Mouse (Mus musculus): ENCODE results near the gene Dnlz.

Gene Dnlz

DNA sequence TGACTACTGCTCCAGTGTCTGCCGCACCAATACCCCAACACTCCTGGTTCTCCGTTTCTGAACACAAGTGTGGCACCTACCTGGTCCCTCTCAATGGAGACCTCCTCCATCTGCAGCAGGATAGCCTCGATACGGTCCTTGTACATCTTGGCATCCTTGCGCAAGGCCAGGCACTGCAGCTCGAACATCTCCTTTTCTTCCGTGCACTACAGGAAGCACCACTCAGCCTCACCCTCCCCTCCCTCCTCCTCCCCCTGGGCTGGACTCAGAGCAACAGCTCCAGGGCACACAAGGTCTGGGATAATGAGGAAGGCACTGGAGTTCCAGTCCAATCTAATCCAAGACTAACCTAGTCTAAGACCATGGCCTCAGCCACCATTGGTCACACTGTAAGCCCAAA is 4.8 kb upstream of the Dnlz start:
- DNase-seq, result no peak

DNA sequence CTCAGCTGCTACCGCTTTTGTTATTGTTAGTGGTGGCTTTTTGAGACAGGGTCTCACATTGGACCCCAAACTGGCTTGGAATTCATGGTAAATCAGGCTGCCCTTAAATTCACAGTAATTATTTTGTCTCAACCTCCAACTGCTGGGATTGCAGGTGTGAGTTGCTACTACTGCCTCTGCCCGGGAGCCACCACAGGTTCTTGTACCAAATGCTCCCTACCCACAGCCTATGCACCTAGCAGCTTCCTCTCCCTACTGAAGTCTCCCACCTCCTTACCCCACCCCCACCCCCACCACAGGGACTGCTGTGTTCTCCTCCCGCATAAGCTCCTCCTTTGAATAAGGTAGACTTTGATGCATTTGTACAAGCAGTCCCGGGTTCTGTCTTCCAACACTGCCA is 4.3 kb upstream of the Dnlz start:
- DNase-seq, result no peak

DNA sequence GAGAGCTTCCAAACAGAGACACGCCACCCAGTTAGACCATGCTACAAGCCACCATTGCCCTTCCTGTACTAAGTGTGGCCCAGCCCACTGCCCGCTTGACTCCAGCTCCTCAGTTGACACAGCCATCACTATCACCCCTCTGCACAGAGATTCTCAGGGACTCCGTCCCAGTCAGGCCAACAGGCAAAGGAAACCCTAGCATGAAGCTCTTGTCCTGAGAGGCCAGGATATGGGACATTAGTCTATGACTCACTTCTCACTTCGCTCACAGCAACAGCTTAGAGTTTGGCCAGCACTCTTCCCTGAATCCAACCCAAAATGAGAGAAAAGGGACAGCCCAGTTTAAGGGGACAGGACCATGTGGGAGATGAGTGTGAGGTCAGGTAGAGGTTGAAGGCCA is 2.5 kb upstream of the Dnlz start:
- no peak for DNase-seq

DNA sequence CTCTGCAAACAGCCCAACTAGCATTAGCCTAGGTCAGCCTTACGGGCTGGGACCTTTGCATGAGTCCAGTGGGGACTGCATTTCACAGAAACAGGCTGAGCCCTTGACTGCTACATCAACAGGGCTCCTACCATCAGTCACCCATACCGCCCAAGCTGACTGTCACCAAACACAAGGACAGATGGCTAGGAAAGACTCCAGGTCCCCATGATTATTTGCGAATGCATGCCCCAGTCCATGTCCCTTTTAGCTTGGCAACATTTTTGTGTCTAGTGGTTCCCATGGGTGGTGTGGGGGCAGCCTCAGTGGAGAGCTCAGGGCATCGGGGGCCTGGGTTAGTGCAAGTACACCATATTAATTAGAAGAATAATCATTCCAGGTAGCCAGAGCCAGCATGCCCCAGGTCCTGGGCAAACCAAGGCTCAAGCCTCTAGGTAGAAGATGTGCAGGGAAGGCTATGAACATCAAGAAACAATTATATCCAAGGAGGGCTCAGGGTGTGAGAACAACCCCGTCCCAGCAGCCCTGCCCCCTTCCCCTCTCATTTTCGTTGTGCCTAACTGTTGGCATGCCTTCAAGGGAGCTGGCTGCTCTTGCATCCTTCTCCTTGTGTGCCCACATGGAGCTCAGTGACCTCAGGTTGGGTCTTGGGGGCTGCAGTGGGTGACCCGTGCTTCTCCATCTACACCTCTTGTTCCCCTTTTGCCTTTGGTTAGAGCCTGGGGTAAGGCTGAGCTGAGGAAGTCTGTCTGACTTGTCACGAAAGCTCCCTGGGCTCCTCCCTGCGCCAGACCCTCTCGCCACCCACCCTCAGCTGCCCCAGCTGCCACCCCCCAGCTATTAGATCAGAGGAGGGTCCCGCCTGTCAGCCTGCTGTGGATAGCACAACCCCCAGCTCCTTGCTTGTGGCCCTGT is 1.4 kb upstream of the Dnlz start:
- DNase-seq, result peak; percentile 49

- DNase-seq, result peak; percentile 54
Measured at GRCm38 (mm10) chr2:26352291-26352910, 491 bp upstream of the Dnlz start.

- no peak for DNase-seq
Measured at GRCm38 (mm10) chr2:26348241-26348640, 3.7 kb downstream of the Dnlz start.

GRCm38 (mm10) chr2:26342609-26343490 is 9.1 kb downstream of the Dnlz start:
- no peak for DNase-seq

DNA sequence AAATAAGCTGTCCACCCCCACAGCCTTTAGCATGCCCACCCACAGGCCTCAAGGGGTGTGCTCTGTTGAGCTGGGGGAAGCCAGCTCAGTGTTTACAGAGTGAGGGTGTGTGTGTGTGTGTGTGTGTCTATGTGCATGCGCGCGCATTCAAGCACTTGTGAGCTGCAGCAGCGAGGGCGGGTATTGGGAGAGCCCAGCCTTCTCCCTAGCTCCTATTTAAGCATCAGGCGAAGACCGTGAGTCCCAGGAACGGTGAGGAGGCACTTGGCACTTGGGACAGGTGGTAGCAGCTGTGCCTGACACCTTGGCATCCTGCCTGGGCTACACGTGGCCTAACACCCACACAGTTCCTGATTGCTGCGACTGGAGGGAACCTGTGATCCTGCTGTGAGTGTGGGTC is 9.9 kb downstream of the Dnlz start:
- DNase-seq, result peak; percentile 72

GRCm38 (mm10) chr2:26341510-26341981 is 10.4 kb downstream of the Dnlz start:
- no peak for DNase-seq

DNA sequence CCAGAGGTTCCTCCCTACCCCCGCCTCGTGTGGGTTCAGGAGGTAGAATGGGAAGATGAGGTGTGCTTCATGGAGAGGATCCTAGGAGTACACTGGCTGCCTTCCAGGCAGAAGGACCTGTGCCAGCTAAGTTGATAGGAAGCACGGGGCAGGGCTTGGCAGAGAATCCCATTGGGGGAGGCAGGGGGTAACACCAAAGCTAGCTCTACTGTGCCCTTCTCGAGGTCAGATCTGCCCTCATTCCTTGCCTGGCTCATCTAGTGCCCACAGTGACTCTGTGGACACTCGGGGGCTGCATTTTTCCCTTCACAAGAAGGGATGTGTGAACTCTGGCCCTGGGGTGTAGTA is 12.7 kb downstream of the Dnlz start:
- DNase-seq, result no peak

DNA sequence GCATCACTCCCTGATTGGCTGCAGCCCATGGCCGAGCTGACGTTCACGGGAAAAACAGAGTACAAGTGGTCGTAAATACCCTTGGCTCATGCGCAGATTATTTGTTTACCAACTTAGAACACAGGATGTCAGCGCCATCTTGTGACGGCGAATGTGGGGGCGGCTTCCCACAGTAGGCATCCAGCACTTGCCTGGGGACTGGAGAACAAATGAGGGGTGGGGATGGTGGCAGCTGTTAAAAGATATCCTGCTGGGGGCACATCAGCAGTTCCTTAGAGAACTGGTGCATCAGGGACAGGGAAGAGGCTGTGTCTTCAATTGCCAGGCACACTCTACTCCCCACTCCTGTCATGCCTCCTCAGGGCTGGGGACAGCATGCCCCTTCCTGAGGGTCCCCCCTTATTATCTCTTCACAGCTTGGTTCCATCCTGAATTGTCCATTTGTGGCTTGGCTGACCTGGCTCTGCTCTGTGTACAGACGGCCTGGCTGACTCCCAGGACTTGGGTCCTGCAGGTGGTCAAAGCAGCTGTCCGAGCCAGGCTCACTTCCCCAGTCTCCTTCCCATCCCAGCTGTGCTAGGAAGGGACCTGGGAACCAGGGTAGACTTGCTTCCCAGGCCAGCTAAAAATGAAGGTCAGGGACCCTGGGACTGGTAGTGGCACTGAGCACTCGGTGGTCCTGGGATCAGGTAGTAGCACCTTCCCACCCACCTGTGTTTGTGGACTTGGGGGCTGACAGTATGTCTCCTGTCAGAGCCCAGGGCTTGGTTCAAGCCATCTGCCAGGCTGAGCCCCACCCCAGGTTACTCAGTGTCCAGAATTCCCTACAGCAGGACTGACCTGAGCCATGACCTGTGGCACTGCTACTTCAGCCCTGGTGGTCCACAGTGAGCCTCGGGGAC is 13.4 kb downstream of the Dnlz start:
- DNase-seq, result peak; percentile 73

GRCm38 (mm10) chr2:26330702-26331101 is 21.2 kb downstream of the Dnlz start:
- DNase-seq, result no peak

GRCm38 (mm10) chr2:26330056-26330468 is 21.8 kb downstream of the Dnlz start:
- DNase-seq, result no peak

GRCm38 (mm10) chr2:26329402-26329801 is 22.5 kb downstream of the Dnlz start:
- no peak for DNase-seq

- no peak for DNase-seq
Measured at GRCm38 (mm10) chr2:26327852-26328251, 24.1 kb downstream of the Dnlz start.

- DNase-seq, result no peak
Measured at GRCm38 (mm10) chr2:26325386-26326181, 26.3 kb downstream of the Dnlz start.

DNA sequence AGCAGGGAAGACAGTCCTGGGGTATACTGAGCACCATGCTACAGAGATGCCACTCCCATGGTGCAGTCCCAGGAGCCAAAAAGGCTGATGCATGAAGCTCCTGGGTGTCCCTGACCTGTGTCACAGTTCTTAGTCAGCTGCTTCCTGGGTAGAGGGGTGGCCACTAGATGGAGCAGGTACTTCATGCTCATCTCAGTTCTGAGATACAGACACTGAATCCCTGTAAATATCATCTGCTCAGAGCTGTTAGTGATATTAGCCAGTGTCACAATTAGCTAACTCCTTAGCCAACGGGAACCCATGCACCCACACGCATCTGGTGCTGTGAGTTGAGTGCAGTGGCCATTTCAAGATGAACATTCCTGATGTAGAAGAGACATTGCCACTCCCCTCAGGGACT is 27.0 kb downstream of the Dnlz start:
- no peak for DNase-seq

- no peak for DNase-seq
Measured at GRCm38 (mm10) chr2:26323589-26324325, 28.2 kb downstream of the Dnlz start.

DNA sequence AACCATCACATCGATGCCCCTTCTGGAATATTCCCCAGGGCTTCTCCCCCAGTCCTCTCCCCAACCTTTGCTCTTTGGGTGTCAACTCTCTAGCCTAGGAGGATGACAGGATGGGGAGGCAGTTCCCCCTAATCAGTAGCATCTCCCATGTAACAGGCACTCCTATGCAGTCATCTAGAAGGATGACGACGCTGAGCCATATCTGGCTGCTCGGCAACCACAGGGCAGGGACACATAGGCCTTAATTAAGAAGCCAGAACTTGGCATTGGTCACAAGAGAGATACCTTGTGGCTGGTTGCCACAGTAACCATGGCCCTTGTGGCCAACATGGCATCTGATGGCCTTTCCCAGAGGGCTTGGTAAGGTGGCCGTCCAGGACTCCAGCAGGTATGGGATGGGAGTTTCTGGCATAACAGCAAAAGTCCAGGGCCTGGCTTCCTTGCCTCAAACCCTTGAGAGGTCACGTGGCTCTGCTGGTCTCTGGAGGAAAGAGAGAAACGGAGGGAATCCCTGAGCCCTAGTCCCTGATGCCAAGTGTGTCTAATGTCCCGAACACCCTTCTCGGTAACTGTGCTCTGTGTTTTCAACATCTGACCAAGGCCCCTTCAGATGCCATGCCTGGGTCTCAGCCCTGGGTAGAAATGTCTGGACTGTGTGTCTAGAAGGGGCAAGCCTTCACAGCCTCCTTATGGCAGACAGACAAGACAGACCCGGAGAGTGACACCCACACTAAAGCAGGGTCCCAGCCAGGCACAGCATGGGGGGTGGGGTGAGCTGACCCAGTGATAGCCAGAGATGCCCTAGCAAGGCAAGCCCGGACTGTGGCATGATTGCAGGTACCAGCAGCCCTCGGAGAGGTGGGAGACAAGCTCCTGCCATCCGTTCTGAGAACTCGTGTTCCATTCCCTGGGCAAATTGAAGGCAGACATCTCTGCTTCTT is 31.4 kb downstream of the Dnlz start:
- DNase-seq, result peak; percentile 54
